Mouse (Mus musculus): ENCODE measurements around the gene Knl1.

Knl1 gene

DNA sequence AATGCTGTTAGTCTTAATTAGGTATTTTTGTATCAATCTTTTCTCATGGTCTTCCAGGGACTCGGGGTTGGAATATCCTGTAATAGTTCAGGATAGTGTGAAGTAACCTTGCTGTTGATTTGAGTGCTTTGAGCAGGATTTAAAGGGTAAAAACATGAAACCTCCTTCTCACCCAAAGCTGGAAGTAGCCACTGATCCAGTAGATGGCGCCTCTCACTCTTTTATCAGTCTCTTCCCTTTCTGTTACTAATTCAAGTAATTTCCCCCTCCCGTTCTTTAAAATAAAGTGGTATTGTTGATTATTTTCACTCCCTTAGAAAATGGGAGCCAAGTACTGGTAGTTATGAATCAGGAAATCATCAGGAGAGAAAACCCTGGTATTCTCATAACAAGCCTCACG lies 6.0 kb upstream of the Knl1 start:
- DNase-seq, result peak; percentile 52 to 58

DNA sequence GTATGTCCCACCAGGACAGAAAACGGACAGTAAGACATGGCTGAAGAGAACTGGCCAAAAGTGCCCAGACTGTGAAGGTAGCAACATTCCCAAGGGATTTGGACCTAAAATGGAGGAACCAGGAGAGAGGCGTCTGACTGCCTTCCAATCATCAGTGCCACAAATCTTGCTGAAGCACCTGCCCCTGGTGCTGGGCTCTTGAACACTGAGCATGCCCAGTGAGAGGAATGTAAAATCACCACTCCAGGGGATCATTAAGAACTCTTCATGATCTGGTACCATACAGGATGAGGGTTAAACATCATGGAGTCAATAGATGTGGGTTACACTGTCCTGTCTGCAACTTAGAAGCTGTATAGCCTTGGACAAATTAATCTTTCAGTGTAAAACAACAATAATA lies 1.8 kb upstream of the Knl1 start:
- no peak for DNase-seq

DNA sequence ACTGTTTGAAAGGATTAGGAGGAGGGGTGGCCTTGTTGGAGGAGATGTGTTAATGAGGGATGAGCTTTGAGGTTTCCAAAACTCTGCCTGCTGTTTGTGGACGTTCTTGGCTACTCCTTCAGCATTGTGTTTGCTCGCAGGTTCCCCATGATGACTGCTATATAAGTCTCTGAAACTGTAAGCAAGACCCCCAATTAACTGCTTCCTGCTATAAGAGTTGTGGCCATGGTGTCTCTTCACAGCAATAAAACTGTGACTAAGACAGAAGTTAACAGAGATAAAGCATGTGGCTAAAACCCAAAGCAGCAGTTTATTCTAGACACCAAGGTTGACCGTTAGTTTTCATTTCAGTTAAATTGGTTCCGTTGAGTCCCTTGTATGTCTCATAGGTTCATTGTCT lies 930 bp downstream of the Knl1 start:
- no peak for DNase-seq

DNA sequence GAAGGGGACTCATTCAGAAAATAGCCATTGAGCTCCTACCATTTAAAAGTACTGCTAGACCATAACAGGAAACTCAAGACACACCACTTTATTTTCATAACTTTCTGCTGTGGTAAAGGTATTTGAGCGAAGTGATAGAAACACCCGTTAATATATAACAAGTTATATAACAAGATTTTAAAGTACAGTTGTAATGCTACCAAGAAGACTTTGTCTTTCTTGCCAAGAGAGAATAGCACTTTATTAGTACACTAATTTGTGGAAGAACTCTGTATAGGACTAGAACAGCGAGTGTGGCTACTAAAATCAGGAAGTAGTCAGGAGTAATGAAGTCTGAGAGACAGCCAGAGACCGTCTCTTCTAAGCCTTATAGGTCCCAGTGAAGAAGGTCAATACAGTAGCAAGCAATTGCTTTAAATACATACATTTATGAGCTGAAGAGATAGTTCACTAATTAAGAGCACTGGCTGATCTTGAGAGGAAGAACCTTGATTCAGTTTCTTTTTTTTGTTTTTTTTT lies 3.3 kb downstream of the Knl1 start:
- no peak for DNase-seq

DNA sequence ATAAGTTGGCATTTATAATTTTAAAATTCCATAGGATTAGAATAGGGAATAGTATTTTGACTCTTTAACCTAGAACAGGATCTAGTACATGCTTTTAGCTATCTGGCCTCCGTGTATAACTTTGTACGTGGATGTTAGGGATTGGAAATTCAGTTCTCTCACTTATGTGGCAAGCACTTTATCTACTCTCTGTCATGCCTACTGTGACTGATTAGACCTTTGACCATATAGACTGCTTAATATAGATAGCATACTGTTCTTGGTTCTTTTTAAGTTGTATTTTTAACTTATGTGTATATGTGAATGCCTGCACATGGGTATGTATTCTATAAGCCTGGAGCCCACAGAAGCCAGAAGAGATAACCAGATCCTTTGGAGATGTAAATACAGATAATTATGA lies 13.2 kb downstream of the Knl1 start:
- no peak for DNase-seq

DNA sequence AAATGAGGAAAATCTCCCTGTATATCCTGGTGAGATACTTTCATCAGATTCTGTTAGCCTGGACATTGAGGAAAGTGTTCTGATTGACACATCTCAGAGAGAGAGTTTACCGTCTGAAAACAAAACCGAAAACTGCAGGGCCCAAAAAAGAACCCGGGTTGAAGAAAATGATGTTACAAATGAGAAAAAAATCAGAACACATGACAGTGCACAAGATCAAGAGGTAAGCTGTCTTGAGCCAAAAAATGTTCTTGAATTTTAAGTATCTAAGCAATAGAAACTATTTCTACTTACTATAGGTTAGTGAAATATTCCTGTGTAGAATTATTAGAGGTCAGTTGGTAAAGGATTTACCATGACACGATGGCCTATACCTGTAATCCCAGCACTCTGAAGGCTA lies 25.5 kb downstream of the Knl1 start:
- no peak for DNase-seq

DNA sequence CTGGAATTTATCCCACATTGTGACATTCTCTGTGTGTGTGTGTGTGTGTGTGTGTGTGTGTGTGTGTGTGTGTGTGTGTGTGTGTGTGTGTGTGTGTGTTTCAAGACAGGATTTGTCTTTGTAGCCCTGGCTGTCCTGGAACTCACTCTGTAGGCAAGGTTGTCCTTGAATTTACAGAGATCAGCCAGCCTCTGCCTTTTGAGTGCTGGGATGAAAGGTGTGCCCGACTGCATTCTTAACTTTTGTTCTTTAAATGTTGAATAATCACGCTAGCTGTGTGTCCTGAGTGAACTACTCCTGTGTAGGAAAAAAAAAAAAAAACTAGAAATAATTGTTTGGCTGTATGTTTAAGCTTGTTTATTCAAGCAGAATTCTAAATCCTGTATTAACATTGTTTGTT lies 39.2 kb downstream of the Knl1 start:
- DNase-seq, result no peak

DNA sequence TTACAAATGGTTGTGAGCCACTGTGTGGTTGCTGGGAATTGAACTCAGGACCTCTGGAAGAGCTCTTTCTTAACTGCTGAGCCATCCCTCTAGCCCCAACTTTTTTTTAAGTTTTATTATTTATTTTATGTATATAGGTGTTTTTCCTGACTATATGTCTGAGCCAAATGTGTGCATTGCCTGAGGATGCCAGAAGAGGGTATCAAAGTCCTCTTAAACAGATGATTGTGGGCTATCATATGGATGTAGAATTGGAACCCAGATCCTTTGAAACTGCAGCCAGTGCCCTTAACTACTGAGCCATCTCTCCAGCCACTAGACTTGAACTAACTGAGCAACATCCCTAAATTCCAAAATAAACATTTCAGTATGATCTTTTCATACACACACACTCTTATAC lies 54.6 kb downstream of the Knl1 start:
- DNase-seq, result no peak

DNA sequence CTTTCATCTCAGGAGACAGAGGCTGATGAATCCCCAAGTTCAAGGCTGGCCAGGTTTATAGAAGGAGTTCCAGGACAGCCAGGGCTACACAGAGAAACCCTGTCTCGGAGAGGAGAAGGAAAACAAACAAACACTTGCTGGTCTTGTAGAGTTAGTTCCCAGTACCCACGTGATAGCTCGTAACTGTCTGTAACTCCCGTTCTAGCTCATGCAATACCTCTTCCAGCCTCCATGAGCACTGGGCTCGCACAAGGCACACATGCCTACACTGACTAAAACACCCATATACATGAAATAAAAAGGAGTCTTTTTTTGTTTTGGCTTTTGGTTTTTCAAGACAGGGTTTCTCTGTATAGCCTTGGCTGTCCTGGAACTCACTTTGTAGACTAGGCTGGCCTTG lies 59.7 kb downstream of the Knl1 start:
- DNase-seq, result no peak

DNA sequence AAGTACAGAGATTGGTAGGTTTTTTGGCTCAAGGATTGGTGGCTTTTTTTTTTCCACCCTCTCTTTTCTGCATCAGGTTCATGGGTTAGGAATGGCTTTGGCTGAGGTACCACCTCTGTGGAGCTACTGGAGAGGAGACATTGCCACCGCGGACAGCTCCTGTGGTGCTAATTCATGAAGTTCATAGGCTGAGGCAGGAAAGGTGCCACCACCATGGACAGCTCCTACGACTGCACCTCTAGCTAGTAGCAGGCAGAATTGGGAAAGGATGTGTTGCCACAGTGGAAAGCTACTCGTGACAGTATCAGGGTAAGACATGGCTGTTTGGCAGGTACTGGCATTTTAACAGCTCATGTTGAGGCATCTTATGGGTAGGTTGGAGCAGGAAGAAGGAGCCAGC lies 61.6 kb downstream of the Knl1 start:
- peak in 1 of 2 experiments; percentile 9 for DNase-seq

DNA sequence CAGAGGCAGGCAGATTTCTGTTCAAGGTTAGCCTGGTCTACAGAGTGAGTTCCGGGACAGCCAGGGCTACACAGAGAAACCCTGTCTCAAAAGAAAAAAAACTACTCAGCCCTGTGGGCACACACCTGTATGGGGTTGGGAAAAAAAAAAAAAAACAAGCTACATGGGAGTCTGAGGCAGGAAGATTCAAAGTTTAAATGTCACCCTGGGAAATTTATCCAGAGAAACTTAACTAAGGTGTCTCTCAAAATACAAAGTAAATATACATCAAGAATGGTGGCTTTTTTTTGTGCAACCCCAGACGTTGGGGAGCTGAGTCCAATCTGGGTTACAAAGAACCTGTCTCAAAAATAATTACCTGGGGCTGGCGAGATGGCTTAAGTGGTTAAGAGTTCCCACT lies 64.1 kb downstream of the Knl1 start:
- DNase-seq, result no peak

DNA sequence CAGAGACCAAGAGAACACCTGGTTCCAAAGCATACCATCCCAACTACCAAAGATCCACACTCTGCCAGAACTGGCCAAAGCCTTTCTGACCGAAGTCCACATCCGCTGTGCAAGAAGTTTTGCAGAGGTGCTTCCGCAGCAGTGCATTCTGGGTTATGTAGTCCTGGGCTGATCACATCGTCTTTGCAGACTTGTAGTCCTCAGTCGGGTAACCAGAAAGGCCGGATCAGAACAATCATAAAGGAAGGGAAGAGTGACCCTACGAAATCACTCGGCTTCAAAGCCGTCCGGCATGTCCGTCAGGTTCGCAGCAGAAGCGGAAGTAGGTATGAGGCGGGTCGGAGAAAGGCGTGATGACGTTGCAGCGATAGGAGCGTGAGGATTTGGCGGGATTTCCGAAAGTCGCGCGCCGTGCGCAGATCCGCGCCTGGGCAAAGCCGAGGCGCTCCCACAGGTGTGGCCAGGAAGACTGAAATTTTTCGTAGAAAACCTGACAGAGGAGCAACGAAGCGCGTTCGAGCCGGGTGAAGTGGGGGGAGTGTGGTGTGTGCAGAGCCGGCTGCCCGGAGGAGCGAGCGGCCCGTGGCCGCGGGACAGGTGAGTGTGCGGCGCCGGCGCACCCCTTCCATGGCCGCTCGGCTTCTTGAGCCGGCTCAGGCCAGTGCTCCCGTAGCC lies 65.7 kb downstream of the Knl1 start, which contains the start of gene Rad51:
Gene Rad51, plus strand, starts transcription at position 356 of the 675 bp plus-strand sequence.
- peak; percentile 85 to 88 for DNase-seq

DNA sequence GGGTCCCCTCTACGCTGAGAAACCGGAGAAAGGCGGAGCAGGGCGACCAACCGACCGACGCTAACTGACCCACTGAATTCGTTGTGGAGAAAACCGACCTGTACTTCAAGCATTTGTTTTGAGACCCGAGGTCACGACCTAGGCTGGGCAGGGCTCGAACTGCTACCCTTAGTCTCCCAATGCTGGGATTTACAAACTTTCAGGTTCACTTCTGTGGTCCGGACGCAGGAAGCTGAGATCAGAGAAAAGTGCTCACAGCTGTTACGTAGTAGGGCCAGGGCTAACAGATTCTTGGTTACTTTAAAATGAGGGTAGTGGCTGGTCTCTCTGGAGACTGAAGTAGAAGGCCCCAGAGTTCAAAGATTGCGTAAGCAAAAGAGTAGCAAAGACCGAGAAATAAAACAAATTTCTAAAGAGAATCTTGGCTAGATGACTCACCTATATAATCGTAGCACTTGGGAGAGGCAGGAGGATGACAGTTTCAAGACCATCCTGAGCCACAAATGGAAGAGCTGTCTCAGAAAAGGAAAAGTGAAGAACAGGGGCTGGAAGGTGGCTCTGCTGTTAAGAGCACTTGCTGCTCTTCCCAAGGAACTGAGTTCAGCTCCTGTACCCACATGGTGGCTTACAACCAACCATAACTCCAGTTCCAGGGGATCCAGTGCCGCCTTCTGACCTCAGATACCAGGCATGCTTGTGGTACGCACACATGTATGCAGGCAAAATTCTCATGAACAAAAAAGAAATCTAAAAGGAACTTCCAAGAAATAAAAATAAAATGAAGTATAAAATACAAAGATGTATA lies 66.4 kb downstream of the Knl1 start:
- no peak for DNase-seq

DNA sequence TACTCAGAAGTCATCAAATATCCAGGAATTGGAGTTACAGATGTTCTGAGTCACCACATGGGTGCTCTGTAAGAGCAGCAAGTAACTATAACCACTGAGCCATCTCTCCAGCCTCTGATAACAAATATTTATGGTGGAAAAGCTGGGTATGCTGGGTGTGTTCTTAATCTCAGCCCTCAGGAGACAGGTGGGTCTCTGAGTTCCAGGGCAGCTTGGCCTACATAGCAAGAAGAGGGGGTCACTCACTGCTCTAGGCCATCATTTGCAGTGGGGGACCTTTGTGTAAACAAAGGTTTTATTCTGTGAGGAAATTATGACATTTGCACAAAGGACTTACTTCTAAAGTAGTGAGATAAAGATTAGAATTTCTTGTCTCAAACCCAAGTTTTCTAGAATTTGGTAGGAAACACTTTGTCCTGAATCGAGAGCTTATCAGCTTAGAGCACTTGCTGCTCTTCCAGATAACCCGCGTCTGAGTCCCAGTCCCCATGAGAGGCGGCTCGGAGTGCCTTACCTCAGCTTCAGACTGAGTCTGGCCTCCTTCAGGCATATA lies 89.5 kb downstream of the Knl1 start:
- no peak for DNase-seq

DNA sequence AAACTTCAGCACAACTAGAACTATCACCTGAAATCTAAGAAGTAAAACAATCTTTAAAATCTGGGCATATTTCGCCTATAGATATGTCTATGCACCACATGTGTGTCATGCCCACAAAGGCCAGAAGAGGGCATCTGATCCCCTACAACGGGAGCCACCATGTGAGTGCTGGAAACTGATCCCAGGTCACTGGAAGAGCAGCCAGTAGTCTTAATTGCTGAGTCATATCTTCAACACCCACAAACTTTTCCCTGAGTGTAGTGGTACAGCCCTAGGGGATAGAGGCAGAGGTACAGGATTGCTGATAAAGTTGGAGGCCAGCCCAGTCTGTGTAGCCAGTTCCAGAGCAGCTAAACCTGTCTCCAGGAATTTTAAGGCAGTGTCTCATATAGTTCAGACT lies 98.3 kb downstream of the Knl1 start:
- peak; percentile 30 to 41 for DNase-seq

DNA sequence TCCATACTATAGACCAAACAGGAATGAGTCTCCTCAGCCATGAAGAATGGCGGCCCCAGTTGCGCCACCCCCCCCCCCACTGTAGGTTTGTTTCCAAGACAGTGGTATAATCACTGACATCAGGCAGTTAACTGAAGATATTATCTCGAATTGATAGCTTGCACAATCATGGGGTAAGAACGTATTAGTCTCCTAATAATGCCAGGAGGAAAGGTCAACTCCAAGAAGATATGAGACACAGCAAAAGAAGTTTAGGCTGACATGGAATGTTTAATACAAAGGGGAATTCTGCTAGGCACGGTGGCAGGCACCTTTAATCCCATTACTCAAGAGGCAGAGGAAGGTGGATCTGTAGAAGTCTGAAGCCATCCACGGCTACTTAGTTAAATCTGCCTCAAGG lies 99.5 kb downstream of the Knl1 start:
- no peak for DNase-seq

DNA sequence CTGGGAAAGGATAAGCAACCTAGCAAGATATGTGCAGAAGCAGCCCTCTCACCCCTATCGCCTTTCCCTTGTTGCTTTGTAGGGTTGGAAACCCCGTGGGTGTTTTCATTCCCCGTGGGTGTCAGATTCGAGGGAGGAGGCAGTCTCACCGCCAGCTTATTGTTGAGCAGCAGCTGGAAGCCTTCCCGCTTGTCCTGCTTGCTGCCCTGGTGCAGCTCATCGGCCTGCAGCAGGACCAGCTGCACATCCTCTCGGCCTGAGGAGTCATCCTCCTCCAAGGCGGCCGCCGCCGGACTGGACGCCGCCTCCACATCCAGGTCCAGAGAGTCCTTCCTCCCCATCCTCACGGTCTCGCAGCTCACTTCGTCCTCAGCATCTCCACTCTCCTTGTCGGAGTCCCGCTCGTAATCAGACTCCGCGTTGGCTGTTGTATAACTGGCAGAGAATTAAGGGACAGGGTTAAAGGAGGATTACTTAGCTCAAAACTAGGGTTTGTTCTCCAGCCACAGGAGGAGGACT lies 100.3 kb downstream of the Knl1 start:
- no peak for DNase-seq

DNA sequence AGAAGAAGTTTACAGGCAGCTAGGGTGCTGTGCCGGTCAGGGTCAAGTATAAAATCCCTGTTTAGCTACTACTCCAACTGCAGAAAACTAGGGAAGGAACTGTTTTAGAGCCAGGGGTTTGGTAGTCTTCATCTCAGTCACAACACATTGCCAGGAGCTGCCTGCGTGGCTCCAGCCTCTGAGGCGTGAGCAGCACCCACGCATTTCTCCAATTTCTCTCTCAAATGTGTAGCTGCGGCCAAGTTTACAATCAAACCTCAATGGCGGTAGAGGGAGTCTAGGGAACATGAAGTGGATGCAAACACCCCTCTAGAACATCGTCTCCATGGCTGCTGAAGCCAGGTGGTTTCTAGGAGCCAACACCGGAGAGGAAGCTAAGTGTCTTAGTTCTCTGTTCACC lies 100.9 kb downstream of the Knl1 start:
- no peak for DNase-seq

DNA sequence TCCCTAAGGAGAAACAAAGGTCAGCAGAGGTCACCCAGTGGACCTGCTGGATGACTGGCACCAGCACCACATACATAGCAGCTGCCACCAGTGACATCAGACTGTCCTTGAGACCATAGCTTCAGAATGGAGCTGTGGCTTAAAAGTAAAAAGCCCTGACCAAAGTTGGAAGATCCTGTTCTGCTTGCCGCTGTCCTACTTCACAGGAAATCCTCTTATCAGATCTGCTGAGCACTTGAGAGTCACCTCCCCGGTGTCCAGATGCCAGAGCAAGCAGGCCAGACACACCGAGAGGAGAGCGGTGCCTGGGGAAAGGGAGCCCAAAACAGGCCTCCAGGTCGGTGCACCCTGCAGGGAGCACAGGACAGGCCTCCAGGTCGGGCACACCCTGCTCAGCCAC lies 105.3 kb downstream of the Knl1 start:
- no peak for DNase-seq

DNA sequence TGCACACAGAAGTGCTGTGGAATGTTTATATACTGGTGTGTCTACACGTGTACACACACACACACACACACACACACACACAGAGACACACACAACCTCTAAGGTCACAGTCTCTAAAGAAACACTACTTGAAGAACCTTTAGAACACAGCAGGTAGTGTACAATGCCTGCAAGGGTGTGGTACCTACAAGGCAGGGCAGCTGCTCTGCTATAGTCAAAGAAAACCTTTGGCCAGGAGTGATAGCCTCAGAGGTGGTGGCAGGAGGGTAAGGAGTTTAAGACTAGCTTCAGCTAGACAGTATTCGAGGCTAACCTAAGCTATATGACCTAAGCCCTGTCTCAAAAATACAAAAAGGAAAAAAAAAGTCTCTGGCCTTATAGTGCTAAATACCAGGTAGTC lies 107.8 kb downstream of the Knl1 start:
- DNase-seq, result no peak
